In the genomic region with DNA sequence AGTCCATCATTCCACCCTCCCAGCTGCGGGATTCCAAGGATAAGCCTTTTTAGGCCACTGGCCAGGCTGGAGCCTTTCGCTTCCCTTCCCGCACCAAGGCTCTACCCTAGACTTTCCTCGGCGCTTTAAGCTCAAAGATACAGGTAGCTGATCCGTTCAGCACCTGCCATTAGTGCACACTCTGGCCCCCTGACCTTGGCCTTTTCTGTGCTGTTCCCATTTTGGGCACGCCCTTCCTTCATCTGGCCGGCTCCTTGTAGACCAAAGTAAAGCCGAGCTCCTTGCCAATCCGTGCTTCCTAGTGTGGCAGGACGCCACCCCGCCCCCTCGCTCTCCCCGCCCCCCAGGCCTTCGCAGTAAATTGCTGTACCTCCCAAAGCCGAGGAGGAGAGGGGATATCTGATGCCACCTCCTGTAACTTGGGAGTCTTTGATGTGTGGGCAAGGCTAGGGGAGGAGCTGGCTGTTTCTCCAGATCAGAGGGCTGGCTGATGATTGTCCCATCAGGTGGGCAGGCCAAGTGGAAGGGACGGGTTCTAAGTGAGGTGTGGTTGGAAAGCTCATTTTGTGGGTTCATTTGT, we compare ENCODE assay signal across 8 mouse cellular contexts. TPM values are rescaled to one million over a fixed set of nuclear protein-coding genes. Genes with fewer than 3 reads are reported as not detected.
DNase-seq lines count a peak whose midpoint lies in the region; ATAC-seq lines count a peak whose summit lies in the region.

No protein-coding gene starts in this region.

- peak; percentile 21 for DNase-seq in cerebellum, adult 11-12 months
- DNase-seq in cerebellum, postnatal 4 days (ENCODE audit: low spot score in 2 of 2) = no peak
- DNase-seq in lung, postnatal 25 days (ENCODE audit: low spot score) = no peak
- no peak for DNase-seq in hindbrain, embryonic 14.5 days (ENCODE audit: low spot score)
- DNase-seq in neural tube, embryonic 11.5 days (ENCODE audit: low spot score) = no peak
- DNase-seq in thymus, postnatal 10 days (ENCODE audit: low spot score in 2 of 2) = no peak
- no peak for DNase-seq in kidney, adult 8-10 months

- no peaks in the 10 kb centered on the region for H3K36me3 ChIP-seq in lung, embryonic 16.5 days (ENCODE audit: control insufficient read depth, insufficient read depth, low read length)
- H3K36me3 ChIP-seq in hindbrain, embryonic 14.5 days (replicated peaks; ENCODE audit: control insufficient read depth, insufficient read depth) = no peaks in the 10 kb centered on the region
- H3K36me3 ChIP-seq in neural tube, embryonic 11.5 days (ENCODE audit: control insufficient read depth, insufficient read depth, low read length) = no peaks in the 10 kb centered on the region

- H3K9me3 ChIP-seq in lung, embryonic 16.5 days (ENCODE audit: control insufficient read depth, low read length) = no peaks in the 10 kb centered on the region
- H3K9me3 ChIP-seq in hindbrain, embryonic 14.5 days (ENCODE audit: control insufficient read depth, low read length) = no peaks in the 10 kb centered on the region
- H3K9me3 ChIP-seq in neural tube, embryonic 11.5 days (ENCODE audit: control insufficient read depth, low read length) = no peaks in the 10 kb centered on the region

- peaks cover 13% of the 10 kb centered on the region; the same call in 1 of the 2 replicates for H3K4me1 ChIP-seq in lung, embryonic 16.5 days (replicated peaks; ENCODE audit: control insufficient read depth, insufficient read depth, low read length)
- peaks cover 3% of the 10 kb centered on the region; the same call in 1 of the 2 replicates for H3K4me1 ChIP-seq in hindbrain, embryonic 14.5 days (replicated peaks; ENCODE audit: control insufficient read depth, insufficient read depth, low read length)
- peaks cover 5% of the 10 kb centered on the region; the same call in 1 of the 2 replicates for H3K4me1 ChIP-seq in neural tube, embryonic 11.5 days (ENCODE audit: control insufficient read depth, insufficient read depth, low read length)

- peaks cover 45% of the 10 kb centered on the region for H3K27me3 ChIP-seq in lung, embryonic 16.5 days (ENCODE audit: control insufficient read depth, insufficient read depth, low read depth, low read length)
- H3K27me3 ChIP-seq in hindbrain, embryonic 14.5 days (ENCODE audit: control insufficient read depth, insufficient read depth, low read length) = peaks cover 39% of the 10 kb centered on the region
- peaks cover 26% of the 10 kb centered on the region for H3K27me3 ChIP-seq in neural tube, embryonic 11.5 days (ENCODE audit: control insufficient read depth, insufficient read depth, low read length)

- 1% methylated on average over 17 of the region's 17 CpGs for WGBS in lung, embryonic 16.5 days
- 1% methylated on average over 17 of the region's 17 CpGs for WGBS in hindbrain, embryonic 14.5 days
- 2% methylated on average over 17 of the region's 17 CpGs for WGBS in neural tube, embryonic 11.5 days

- no peak for ATAC-seq in lung, embryonic 16.5 days (ENCODE audit: low read depth)
- ATAC-seq in hindbrain, embryonic 14.5 days (ENCODE audit: low FRiP score) = no peak
- no peak for ATAC-seq in neural tube, embryonic 11.5 days (ENCODE audit: insufficient read depth, low FRiP score, low TSS enrichment)

- H3K27ac ChIP-seq in lung, embryonic 16.5 days (ENCODE audit: low read length) = no peak overlapping the region
- H3K27ac ChIP-seq in hindbrain, embryonic 14.5 days = peak overlapping the region; percentile 86; the same call in 1 of the 2 replicates
- no peak overlapping the region for H3K27ac ChIP-seq in neural tube, embryonic 11.5 days (ENCODE audit: low read depth, low read length)

- peak overlapping the region; percentile 59 for H3K4me3 ChIP-seq in lung, embryonic 16.5 days (ENCODE audit: low read length)
- H3K4me3 ChIP-seq in hindbrain, embryonic 14.5 days (replicated peaks; ENCODE audit: low read length) = peak overlapping the region; percentile 84
- peak overlapping the region; percentile 67 for H3K4me3 ChIP-seq in neural tube, embryonic 11.5 days (ENCODE audit: low read depth, low read length)

- H3K4me2 ChIP-seq in lung, embryonic 16.5 days (ENCODE audit: low read depth, low read length) = peak overlapping the region; percentile 98
- H3K4me2 ChIP-seq in hindbrain, embryonic 14.5 days (replicated peaks) = peak overlapping the region; percentile 89
- H3K4me2 ChIP-seq in neural tube, embryonic 11.5 days (ENCODE audit: low read depth) = peak overlapping the region; percentile 98

- H3K9ac ChIP-seq in lung, embryonic 16.5 days (ENCODE audit: low read length) = no peak overlapping the region
- peak overlapping the region; percentile 84 for H3K9ac ChIP-seq in hindbrain, embryonic 14.5 days
- no peak overlapping the region for H3K9ac ChIP-seq in neural tube, embryonic 11.5 days (ENCODE audit: low read length)

RNA-seq across cellular contexts. Expression of gene Wfs1, which starts 40.4 kb away (rescaled TPM):
- polyA plus RNA-seq in lung, embryonic 16.5 days (2015; fragmentation: Nextera tagmentation; extraction: Ambion mirVana) = 9.4 and 9.7 TPM in 2 replicates
- polyA plus RNA-seq in hindbrain, embryonic 14.5 days (2014; fragmentation: Nextera tagmentation; extraction: Ambion mirVana) = 6.8 and 8.4 TPM in 2 replicates
- polyA plus RNA-seq in neural tube, embryonic 11.5 days (2014; fragmentation: Nextera tagmentation; extraction: Ambion mirVana) = 8.7 and 8.9 TPM in 2 replicates

RNA-seq across cellular contexts. Expression of gene Gm1043, which starts 55.8 kb away (rescaled TPM):
- polyA plus RNA-seq in lung, embryonic 16.5 days (2015; fragmentation: Nextera tagmentation; extraction: Ambion mirVana) = not detected in 2 replicates
- 1.7 and 2.0 TPM in 2 replicates for polyA plus RNA-seq in hindbrain, embryonic 14.5 days (2014; fragmentation: Nextera tagmentation; extraction: Ambion mirVana)
- 0.12 TPM in 2 replicates for polyA plus RNA-seq in neural tube, embryonic 11.5 days (2014; fragmentation: Nextera tagmentation; extraction: Ambion mirVana)
